In genomic region chr5:107162319-107162718, GRCm38 (mm10) we compare ENCODE assay signal across 19 mouse cellular contexts.
DNase-seq lines count a peak whose midpoint lies in the region; ATAC-seq and TF ChIP-seq lines count a peak whose summit lies in the region.
"Had no signal": no experiment of that assay in that cellular context is flagged by ENCODE, and none has a peak within 500 bp of the region (broad histone marks: within the 10 kb centered on the region; RNA-seq: fewer than 3 reads in every experiment).

No protein-coding gene starts in this region.

- H3K4me1 ChIP-seq in heart, embryonic 12.5 days (replicated peaks) = peaks cover 31% of the 10 kb centered on the region
- peaks cover 67% of the 10 kb centered on the region for H3K4me1 ChIP-seq in brown adipose tissue, adult 24 weeks (ENCODE audit: control insufficient read depth, insufficient read depth, insufficient read length, low read length)
- peaks cover 72% of the 10 kb centered on the region for H3K4me1 ChIP-seq in limb, embryonic 14.5 days (ENCODE audit: control insufficient read depth, insufficient read depth, low read length)

- H3K9me3 ChIP-seq in heart, embryonic 12.5 days (replicated peaks) = no peaks in the 10 kb centered on the region
- H3K9me3 ChIP-seq in limb, embryonic 14.5 days (ENCODE audit: control insufficient read depth, low read length) = no peaks in the 10 kb centered on the region
- H3K9me3 ChIP-seq: forebrain, embryonic 10.5 days; heart, embryonic 13.5 days; hindbrain, embryonic 15.5 days had no signal

- H3K9ac ChIP-seq in heart, embryonic 12.5 days = no peak overlapping the region
- H3K9ac ChIP-seq in limb, embryonic 14.5 days (ENCODE audit: low read depth, low read length, severe bottlenecking) = no peak overlapping the region
- H3K9ac ChIP-seq: heart, embryonic 13.5 days; hindbrain, embryonic 15.5 days had no signal

- no peaks in the 10 kb centered on the region for H3K36me3 ChIP-seq in heart, embryonic 12.5 days
- no peaks in the 10 kb centered on the region for H3K36me3 ChIP-seq in limb, embryonic 14.5 days (ENCODE audit: control insufficient read depth, insufficient read depth, low read length)
- H3K36me3 ChIP-seq: forebrain, embryonic 10.5 days; heart, embryonic 13.5 days; hindbrain, embryonic 15.5 days had no signal

- peak; percentile 86 for DNase-seq in heart, adult 11 months
- peak; percentile 51 for DNase-seq in NIH3T3 (ENCODE audit: low read depth)
- DNase-seq in limb, embryonic 14.5 days (ENCODE audit: low spot score) = no peak
- DNase-seq in retina, embryonic 14.5 days (ENCODE audit: low spot score) = no peak
- DNase-seq: adrenal gland, postnatal 10 days; cerebellum, adult 18-20 months; cerebellum, postnatal 10 days; gastrocnemius, postnatal 14 days; heart, postnatal 36 days had no signal

- no peak overlapping the region for H3K4me2 ChIP-seq in heart, embryonic 12.5 days
- H3K4me2 ChIP-seq in limb, embryonic 14.5 days (replicated peaks; ENCODE audit: low read depth, low read length, severe bottlenecking) = no peak overlapping the region
- H3K4me2 ChIP-seq: heart, embryonic 13.5 days; hindbrain, embryonic 15.5 days had no signal

- no peaks in the 10 kb centered on the region for H3K27me3 ChIP-seq in heart, embryonic 12.5 days (replicated peaks)
- no peaks in the 10 kb centered on the region for H3K27me3 ChIP-seq in limb, embryonic 14.5 days (ENCODE audit: control insufficient read depth, insufficient read depth, low read length)
- H3K27me3 ChIP-seq: heart, embryonic 13.5 days; hindbrain, embryonic 15.5 days had no signal

- no peak for TF ChIP-seq POLR2A in limb, embryonic 14.5 days (IDR thresholded peaks at IDR 0.05; ENCODE audit: borderline replicate concordance, extremely low read depth, insufficient read depth, insufficient read length)

- H3K27ac ChIP-seq in heart, embryonic 12.5 days (ENCODE audit: poor library complexity, severe bottlenecking) = no peak overlapping the region
- H3K27ac ChIP-seq in brown adipose tissue, adult 24 weeks (replicated peaks; ENCODE audit: low read depth, low read length) = 0 out of 2 replicates have a peak overlapping the region, but pooled peaks have one; percentile 6
- peak overlapping the region; percentile 43; the same call in 1 of the 2 replicates for H3K27ac ChIP-seq in limb, embryonic 14.5 days (replicated peaks; ENCODE audit: low read depth, low read length)
- H3K27ac ChIP-seq: forebrain, embryonic 10.5 days; heart, embryonic 13.5 days; hindbrain, embryonic 15.5 days had no signal

- WGBS in heart, embryonic 12.5 days = 79% methylated on average over 4 of the region's 4 CpGs
- 77% methylated on average over 4 of the region's 4 CpGs for WGBS in limb, embryonic 14.5 days

- H3K4me3 ChIP-seq in heart, embryonic 12.5 days = no peak overlapping the region
- no peak overlapping the region for H3K4me3 ChIP-seq in brown adipose tissue, adult 24 weeks (ENCODE audit: insufficient read depth, low read depth, low read length)
- H3K4me3 ChIP-seq in limb, embryonic 14.5 days (replicated peaks; ENCODE audit: low read length) = no peak overlapping the region
- H3K4me3 ChIP-seq: erythroblast, embryonic 14.5 days; forebrain, embryonic 10.5 days; heart, embryonic 13.5 days; hindbrain, embryonic 15.5 days had no signal

- no peak for ATAC-seq in heart, embryonic 12.5 days (ENCODE audit: insufficient number of reproducible peaks, low FRiP score)
- ATAC-seq in limb, embryonic 14.5 days (ENCODE audit: low FRiP score, low read depth) = no peak
- no peak for ATAC-seq in CD4-positive, CD25-positive, alpha-beta regulatory T cell, adult 4 months
- ATAC-seq: forebrain, embryonic 14.5 days; inflammation-experienced regulatory T-cells, adult 6 months; intestine, postnatal 0 days had no signal

Comparison
In these comparisons a context has a peak if more than half of its experiments do, and no peak if none do; other contexts are left out.
1. DNase-seq: peak in heart, adult 11 months (single experiment) and NIH3T3 (single experiment); none in limb, embryonic 14.5 days (single experiment) and retina, embryonic 14.5 days (single experiment).